Mouse (Mus musculus) cerebellum, adult 8-10 months (tissue): ENCODE results near the gene Vnn1.

Experiments used
- DNase-seq: peaks from one replicate; pipeline ENCODE4 v3.0.0; 2022

The Vnn1 gene

DNA sequence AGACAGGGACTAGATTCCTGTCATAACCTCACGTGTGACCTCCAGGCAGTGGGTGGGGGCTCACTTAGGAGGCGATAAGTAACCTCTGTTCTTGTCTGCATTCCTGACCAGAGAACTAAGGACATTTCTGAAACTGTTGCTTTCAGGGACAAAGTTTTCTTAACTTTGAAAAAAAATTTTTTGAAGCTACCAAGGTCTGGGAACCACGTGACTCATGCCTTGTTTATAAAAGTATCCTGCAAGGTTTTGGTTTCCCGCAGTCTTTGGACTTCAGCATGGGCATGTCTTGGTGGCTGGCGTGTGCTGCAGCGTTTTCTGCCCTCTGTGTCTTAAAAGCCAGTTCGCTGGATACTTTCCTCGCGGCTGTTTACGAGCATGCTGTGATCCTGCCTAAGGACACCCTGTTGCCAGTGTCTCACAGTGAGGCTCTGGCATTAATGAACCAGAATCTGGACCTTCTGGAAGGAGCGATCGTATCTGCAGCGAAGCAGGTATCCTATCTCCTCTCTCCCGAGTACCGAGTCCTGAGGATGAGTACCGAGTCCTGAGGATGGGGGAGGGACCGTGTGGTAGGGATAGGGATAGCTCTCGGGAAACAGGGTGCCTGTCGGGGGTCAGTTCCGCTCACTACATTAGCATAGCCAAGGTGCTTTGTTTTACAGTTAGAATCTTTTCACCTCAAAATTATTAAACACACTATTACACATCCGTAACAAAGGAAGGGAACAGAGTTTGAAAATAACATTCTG lies at the start of gene Vnn1:
Vnn1 (plus strand) TSS at position 88 of the 749 bp plus-strand sequence.
- DNase-seq = no peak

DNA sequence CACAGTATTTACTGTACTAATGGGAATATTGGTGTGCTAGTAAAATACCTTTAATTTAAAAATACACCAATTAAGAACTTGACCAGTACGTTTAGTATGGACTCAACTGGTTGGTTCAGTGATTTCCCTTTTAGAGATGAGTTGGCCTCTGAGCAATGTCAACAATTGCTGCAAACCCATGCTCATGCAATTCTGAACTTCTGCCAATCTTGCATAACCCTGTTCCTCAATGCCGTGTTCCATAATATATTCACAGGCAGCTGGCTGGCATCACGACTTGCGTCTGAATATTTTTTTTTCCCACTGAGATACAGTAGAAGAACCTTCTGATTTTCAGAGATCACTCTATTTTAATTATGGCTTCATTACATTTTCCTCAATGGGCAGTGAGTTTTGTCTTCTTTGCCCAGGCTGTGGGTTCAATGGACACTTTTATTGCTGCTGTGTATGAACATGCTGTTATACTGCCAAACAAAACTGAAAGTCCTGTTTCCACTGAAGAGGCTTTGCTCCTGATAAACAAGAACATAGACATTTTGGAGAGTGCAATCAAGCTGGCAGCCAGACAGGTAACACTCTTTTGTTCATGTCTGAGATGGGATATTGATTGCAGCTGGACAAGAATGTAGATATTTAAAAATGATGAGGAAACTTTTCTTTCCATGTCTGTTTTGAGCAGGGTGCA lies 43.1 kb upstream of the Vnn1 start, which contains the start of gene Vnn3:
Vnn3 (plus strand) TSS at position 235 of the 685 bp plus-strand sequence.
- no peak for DNase-seq

DNA sequence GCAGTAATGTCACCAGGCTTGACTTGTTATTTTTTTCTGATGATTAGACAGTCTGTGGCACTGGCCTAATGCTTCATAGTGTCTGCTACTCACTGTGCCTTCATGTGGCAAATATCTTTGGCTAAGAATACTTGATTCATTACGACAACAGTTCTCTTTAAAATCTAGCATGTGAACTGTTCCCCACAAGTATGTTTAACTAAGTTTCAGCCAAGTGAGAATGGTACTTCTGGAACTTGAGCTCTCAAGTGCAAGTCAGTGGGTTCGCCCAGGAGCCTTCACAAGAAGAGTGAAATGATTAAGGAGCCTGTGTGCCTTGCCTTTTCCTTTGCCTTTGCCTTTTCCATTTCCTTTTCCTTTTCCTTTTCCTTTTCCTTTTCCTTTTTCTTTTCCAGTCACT lies 42.4 kb upstream of the Vnn1 start:
- DNase-seq = no peak

DNA sequence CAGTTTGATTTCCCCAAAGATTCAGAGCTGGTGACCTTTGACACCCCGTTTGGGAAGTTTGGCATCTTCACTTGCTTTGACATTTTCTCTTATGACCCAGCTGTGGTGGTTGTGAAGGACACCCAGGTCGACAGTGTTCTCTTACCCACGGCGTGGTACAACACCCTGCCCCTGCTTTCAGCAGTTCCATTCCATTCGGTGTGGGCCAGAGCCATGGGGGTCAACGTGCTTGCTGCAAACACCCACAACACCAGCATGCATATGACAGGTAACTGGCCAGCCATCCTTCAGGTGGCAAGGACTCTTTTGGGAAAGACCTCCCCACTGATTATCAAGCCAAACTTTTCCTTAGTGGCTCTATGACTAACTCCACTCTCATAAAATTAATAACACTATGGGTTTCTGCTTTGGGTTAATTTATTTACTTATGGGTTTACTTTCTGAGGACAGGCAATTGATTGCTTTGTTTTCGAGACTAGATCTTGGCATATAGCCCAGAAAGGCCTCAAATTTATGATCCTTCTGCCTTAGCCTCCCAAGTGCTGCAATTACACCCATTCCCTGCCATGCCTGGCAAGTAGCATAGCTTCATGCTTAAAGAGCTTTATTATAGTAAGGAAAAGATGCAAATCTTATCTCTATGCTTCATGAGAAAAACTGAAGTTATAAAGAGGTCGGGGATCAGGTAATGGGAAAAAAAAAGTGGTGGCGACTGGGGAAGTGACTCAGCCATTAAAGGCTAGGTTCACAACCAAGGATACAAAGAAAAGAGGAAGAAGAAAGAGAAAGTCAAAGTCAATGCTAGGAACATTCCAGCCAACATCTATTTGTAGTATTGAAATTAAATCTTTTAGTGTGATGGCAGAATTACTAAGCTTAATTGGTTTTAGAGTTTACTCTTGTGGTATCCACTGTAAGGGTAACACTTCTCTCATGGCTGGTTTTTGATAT lies 29.9 kb upstream of the Vnn1 start:
- DNase-seq = no peak

DNA sequence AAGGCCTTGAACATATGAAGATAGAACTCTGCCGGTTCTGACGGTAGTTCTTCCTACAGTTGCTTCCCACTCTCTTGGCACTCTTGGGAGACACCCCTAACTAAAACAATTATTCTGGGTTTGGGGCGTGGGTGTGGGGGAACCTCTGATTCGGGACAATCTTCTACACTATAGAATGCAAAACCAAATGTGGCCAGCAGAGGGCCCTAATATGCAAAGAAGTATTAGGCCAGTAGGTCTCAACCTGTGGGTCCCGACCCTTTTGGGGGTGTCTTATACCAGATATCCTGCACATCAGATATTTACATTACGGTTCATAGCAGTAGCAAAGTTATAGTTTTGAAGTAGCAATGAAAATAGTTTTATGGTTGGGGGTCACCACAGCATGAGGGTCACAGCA lies 13.8 kb upstream of the Vnn1 start:
- DNase-seq = no peak

DNA sequence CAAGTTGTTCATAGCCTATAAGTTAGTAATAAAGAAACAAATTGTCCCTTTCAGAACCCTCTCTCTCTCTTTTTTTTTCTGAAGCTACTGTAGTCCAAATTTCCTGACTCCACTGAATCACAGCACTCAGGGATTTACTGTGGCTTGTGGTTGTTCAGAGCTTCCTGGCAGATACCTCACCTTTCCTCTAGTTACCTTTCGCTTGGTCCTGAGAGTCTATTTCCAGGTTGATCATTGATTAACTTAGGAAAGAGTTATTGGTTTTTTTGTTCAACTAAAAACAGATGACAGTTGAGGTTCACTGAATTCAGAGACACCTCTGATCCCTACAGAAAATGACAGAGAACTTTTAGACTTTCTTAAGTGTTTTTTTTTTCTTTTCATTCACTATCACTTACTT lies 9.6 kb upstream of the Vnn1 start:
- DNase-seq = no peak

DNA sequence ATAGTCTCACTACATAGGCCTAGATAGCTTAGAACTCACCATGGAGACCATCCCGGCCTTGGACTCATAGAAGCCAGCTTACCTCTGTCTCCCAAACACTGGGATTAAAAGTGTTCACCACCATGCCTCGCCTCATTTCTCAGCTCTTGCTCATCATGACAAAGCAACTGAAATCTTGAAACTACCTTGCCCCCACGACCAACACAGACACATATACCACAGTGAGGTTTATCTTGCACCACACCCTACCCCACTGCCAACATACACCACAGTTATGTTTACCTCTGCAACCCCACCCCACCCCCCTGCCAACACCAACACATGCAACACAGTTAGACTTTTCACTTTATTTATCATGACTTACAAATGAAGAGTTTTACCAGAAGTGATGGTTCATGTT lies 8.4 kb upstream of the Vnn1 start:
- no peak for DNase-seq

DNA sequence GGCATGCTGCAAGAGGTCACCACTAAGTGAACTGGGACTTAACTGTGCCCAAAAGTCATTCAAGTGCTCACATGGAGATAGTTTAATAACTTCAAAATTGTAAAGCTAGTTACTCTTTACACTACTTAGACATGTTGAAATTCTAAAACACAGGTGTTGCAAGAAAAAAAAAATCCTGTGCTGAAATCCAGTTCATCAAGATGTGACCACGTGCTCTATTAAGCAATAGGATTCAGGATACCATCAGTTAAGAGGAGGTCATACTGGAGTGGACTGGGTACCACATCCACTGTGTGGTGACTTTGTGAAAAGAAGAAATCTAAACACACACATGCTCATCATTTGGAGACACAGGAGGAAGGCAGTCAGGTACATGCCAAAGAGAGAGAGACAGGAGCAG lies 1.5 kb upstream of the Vnn1 start:
- DNase-seq = no peak

DNA sequence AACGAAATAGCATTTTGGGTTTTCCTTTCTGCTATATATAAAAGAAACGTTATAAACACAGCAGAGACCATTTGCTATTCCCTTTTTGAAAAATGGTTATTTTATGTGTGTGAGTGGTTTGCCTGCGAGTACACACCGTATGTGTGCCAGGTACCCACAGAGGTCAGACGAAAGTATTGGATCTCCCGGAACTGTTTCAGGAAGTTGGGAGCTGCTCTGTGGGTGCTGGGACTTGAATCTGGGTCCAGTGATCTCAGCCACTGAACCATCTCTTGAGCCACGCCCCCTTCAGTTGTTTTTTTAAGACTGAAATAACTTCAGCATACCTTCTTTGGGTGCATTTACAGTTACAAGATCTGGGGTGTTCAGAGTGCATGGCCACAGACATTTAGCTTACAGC lies 888 bp downstream of the Vnn1 start:
- DNase-seq = no peak

DNA sequence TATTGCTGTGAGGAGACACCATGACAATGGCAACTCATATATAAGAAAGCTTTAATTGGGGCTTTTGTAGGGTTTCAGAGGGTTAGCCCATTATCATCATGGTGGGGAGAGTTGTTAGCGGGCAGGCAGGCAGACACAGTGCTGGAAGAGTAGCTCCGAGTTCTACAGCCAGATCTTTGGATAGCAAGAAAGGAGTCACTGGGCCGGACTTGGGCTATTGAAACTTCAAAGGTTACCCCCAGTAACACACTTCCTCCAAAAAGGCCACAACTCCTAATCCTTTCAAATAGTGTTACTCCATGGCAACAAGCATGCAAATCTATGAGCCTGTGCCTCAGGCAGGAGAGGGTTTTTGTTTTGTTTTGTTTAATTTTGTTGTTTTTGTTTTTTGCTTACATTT lies 6.6 kb downstream of the Vnn1 start:
- no peak for DNase-seq

DNA sequence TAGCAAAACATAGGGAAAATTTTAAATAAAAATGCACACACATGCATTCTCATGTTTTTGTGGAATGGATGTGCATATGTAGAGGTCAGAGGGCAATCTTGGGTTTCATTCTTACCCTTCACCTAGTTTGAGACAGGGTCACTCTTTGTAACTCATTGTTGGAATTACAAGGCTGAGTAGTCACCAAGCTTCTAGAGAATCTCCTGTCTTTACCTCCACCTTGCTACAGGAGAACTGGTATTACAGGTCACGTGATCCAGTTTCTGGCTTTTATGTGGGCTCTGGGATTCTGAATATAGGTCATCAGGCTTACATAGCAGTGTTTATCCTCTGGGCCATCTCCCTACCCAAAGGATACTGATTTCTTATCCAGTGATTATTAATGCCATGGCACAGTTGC lies 11.2 kb downstream of the Vnn1 start:
- no peak for DNase-seq

DNA sequence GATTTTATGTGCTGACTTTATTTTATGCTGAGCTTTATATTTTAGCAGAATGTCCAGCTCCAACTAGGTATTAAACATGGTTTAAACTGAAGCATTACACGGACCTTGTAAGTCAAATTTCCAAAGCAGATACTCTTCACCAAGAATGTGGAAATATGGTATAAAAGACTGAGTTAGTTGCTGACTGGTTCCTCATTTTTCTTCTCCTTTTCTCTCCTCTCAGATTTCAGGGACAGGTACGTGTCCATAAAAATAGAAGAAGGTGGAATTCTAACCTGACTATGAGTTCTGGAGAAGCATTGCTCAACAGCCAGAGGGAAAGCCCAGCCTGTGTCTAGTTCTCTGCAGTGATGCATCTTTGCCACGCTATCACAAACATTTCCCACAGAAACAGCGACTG lies 25.6 kb downstream of the Vnn1 start, which contains the start of gene Taar1:
Taar1 (plus strand) TSS at position 301 of the 400 bp plus-strand sequence.
- no peak for DNase-seq

DNA sequence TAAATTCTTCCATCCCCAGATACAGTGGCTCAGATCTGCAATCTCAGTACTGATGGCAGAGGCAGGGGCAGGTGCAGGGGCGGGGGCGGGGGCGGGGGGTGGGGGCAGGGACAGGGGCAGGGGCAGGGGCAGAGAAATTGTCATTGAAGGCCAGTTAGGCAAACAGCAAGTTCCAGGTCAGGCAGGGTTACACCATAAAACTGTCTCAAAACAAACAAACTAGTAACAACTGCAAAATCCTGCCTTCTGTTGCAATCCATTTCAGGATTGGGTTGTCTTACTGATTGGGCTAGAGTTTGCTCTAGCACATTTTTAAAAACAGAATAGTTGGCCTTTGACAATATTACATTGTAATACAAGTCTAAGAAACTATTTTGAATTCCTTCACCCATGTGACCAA lies 28.0 kb downstream of the Vnn1 start:
- DNase-seq = no peak

DNA sequence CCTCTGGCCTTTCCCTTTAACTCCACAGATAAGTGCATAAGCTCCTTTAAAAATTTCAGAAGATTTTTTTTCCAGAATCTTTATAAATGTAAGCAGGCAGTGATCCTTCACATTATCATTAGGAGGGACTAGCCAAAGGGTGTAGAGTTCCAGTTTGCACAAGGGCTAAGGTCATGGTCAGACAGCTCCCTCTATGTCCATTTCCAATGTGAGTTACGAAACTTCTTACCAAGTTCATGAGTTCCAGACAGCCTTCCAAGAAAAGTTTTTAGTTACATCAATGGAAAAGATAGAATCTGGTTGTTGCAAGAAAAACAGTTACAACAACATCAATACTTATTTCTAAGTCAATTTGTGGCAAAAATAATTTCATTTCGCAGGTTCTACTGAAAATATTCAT lies 29.5 kb downstream of the Vnn1 start:
- no peak for DNase-seq

DNA sequence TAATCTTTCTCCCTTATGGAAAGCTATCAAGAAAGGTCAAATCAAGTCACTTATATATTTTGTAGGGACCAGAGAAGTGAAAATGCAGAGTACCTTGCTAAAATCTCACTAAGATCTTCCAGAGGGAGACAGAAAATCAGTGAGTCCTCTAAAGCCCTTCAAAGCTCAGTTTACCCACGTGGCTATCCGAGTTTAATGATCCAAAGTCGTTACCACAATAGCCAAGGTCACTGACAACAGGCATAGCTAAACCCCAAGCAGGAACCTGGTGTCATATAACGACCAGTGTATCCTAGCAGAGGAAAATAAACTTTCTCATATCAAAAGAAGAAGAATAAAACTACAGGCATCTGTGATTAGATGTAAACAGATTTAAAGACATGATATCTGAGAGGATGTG lies 43.1 kb downstream of the Vnn1 start:
- no peak for DNase-seq

DNA sequence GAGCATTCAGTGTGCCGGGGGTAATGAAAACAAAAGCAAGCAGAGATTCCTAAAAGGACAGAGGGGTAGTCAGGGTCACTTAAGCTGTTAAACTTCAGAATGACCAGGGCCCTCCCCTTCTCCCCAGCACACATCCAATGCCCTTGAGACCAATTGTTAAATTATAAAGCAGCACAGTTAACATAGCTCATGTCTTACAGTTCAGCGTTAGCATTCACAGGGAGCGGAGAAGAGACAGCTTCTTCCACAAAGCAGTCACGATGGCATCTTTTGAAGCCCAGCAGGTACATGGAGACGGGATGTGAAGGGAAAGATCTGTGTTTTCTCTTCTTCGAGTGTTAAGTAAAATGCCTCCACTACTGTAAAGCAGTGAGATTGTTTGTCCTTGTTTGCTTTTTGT lies 43.8 kb downstream of the Vnn1 start, which contains the start of gene Taar2:
Taar2 (plus strand) TSS at position 261 of the 400 bp plus-strand sequence.
- no peak for DNase-seq

DNA sequence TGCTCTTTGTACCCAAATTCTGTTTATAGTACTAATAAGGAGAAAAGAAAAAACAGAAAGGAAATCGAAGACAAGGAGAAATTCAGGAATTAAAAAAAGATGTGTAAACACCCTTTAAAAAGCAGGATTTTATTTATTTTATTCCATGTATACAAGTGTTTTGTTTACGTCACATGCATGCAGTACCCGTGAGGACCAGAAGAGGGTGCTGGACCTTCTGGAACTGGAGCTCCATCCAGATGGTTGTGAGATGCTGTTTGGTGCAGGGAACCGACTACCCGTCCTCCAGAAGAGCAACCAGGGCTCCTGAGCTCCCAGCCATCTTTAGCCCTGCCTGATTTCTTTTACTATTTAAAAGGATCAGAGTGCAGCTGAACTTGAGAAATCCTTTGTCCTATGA lies 48.0 kb downstream of the Vnn1 start:
- DNase-seq = no peak

DNA sequence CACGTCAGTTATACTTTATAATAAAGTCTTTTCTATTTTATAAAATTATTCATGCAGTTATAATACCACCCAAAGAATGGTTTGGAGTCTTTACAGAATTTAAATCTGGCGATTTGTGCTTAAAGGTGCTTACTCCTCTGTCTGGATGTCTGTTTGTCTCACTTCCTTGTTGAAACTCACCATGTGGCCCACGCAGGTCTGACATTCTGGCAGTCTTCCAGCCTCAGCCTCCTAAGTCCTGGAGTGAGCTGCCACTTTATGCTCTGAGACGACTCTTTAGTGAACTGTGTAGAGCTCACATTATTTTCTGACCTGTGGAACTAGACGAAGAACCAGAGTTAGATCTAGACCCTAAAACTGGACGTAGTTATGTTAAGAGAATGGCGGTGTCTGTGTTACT lies 53.5 kb downstream of the Vnn1 start:
- DNase-seq = no peak

DNA sequence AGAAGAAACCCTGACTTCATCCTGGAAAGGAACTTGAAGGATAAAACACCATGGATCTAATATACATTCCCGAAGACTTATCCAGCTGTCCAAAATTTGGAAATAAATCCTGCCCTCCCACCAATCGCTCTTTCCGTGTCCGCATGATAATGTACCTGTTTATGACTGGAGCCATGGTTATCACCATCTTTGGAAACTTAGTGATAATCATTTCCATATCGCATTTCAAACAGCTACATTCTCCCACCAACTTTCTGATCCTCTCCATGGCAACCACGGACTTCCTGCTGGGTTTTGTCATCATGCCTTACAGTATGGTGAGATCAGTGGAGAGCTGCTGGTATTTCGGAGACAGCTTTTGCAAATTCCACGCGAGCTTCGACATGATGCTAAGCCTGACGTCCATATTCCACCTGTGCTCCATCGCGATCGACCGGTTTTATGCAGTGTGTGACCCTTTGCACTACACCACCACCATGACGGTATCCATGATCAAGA lies 55.1 kb downstream of the Vnn1 start, which contains the start of gene Taar3:
Taar3 (plus strand) TSS at position 51 of the 498 bp plus-strand sequence.
- no peak for DNase-seq

DNA sequence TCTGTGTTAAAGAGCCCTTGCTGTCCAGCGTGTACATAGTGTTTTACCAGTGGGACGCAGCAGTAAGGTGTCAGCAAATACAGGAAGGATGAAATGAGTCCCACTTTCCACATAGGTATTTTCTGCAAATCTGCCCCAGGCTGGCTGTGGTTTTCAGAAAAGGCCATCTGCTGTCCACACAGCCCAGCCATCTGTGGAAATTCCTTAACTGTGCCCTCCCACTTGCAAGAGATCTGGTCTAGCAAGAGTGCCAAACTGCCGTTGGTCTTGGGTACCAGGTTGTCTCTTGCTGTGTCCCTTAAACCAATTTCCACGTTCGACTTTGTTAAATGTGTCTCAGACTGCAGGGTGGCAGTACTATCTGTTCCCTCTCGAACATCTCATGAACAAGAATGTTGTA lies 57.2 kb downstream of the Vnn1 start:
- peak; percentile 40 for DNase-seq
